Mouse (Mus musculus): ENCODE measurements at regions not wholly inside any gene's neighbourhood (a gene's known extent, or its start where the extent isn't known, plus 50 kb on each side); places are given as distances from the start of the nearest gene placed in this dataset.

GRCm38 (mm10) chr10:16507681-16508080 lies 1215.3 kb upstream of the Cited2 start:
- Histone ChIP-seq H3K27ac (ENCODE audit: control insufficient read depth, insufficient read depth, low read depth, low read length, poor library complexity) (no peak overlapping the region), H3K4me3 (replicated peaks; ENCODE audit: control insufficient read depth, low read depth, low read length) (no peak overlapping the region), H3K4me1 (ENCODE audit: control insufficient read depth, insufficient read depth, low read length) (no peaks in the 10 kb centered on the region)
- no peak for TF ChIP-seq CTCF (IDR thresholded peaks at IDR 0.05; ENCODE audit: control insufficient read depth, insufficient read depth, low read length)
- no peak for TF ChIP-seq POLR2A (IDR thresholded peaks at IDR 0.05; ENCODE audit: borderline replicate concordance, control insufficient read depth, low read depth, low read length)
- WGBS: 82% methylated on average over 2 of the region's 2 CpGs

GRCm38 (mm10) chr10:16508161-16508560 lies 1214.9 kb upstream of the Cited2 start:
- no peak overlapping the region for H3K27ac ChIP-seq (ENCODE audit: control insufficient read depth, insufficient read depth, low read depth, low read length, poor library complexity)
- TF ChIP-seq POLR2A (IDR thresholded peaks at IDR 0.05; ENCODE audit: borderline replicate concordance, control insufficient read depth, low read depth, low read length) (no peak), CTCF (IDR thresholded peaks at IDR 0.05; ENCODE audit: control insufficient read depth, insufficient read depth, low read length) (no peak)
- 71% methylated on average over 6 of the region's 6 CpGs for whole genome bisulfite sequencing
- H3K4me1 ChIP-seq (ENCODE audit: control insufficient read depth, insufficient read depth, low read length): no peaks in the 10 kb centered on the region
- H3K4me3 ChIP-seq (replicated peaks; ENCODE audit: control insufficient read depth, low read depth, low read length): no peak overlapping the region

- no peaks in the 10 kb centered on the region for H3K4me1 ChIP-seq (ENCODE audit: control insufficient read depth, insufficient read depth, low read length)
- H3K4me3 ChIP-seq (replicated peaks; ENCODE audit: control insufficient read depth, low read depth, low read length): no peak overlapping the region
- no peak overlapping the region for H3K27ac ChIP-seq (ENCODE audit: control insufficient read depth, insufficient read depth, low read depth, low read length, poor library complexity)
- no peak for TF ChIP-seq CTCF (IDR thresholded peaks at IDR 0.05; ENCODE audit: control insufficient read depth, insufficient read depth, low read length)
- TF ChIP-seq POLR2A (IDR thresholded peaks at IDR 0.05; ENCODE audit: borderline replicate concordance, control insufficient read depth, low read depth, low read length): no peak
- WGBS: 84% methylated on average over 2 of the region's 2 CpGs
Measured at GRCm38 (mm10) chr10:16514656-16515055, 1208.4 kb upstream of the Cited2 start.

- TF ChIP-seq CTCF (IDR thresholded peaks at IDR 0.05; ENCODE audit: control insufficient read depth, insufficient read depth, low read length): no peak
- no peak for TF ChIP-seq POLR2A (IDR thresholded peaks at IDR 0.05; ENCODE audit: borderline replicate concordance, control insufficient read depth, low read depth, low read length)
- Histone ChIP-seq H3K4me1 (ENCODE audit: control insufficient read depth, insufficient read depth, low read length) (no peaks in the 10 kb centered on the region), H3K4me3 (replicated peaks; ENCODE audit: control insufficient read depth, low read depth, low read length) (no peak overlapping the region), H3K27ac (ENCODE audit: control insufficient read depth, insufficient read depth, low read depth, low read length, poor library complexity) (no peak overlapping the region)
Measured at GRCm38 (mm10) chr10:16521895-16522294, 1201.1 kb upstream of the Cited2 start.

- WGBS: 75% methylated on average over 1 of the region's 1 CpGs
- TF ChIP-seq CTCF (IDR thresholded peaks at IDR 0.05; ENCODE audit: control insufficient read depth, insufficient read depth, low read length) (no peak), POLR2A (IDR thresholded peaks at IDR 0.05; ENCODE audit: borderline replicate concordance, control insufficient read depth, low read depth, low read length) (no peak)
Measured at GRCm38 (mm10) chr10:16524101-16524500, 1198.9 kb upstream of the Cited2 start.

GRCm38 (mm10) chr10:16527693-16528092 lies 1195.3 kb upstream of the Cited2 start:
- no peak overlapping the region for H3K4me3 ChIP-seq (replicated peaks; ENCODE audit: control insufficient read depth, low read depth, low read length)
- TF ChIP-seq CTCF (IDR thresholded peaks at IDR 0.05; ENCODE audit: control insufficient read depth, insufficient read depth, low read length): no peak
- TF ChIP-seq POLR2A (IDR thresholded peaks at IDR 0.05; ENCODE audit: borderline replicate concordance, control insufficient read depth, low read depth, low read length): no peak
- H3K4me1 ChIP-seq (ENCODE audit: control insufficient read depth, insufficient read depth, low read length): no peaks in the 10 kb centered on the region
- WGBS: 67% methylated on average over 1 of the region's 1 CpGs
- H3K27ac ChIP-seq (ENCODE audit: control insufficient read depth, insufficient read depth, low read depth, low read length, poor library complexity): no peak overlapping the region

More at GRCm38 (mm10) chr10:16524101-16524500, 1198.9 kb upstream of the Cited2 start:
- H3K4me3 ChIP-seq (replicated peaks; ENCODE audit: control insufficient read depth, low read depth, low read length): no peak overlapping the region
- H3K27ac ChIP-seq (ENCODE audit: control insufficient read depth, insufficient read depth, low read depth, low read length, poor library complexity): no peak overlapping the region
- H3K4me1 ChIP-seq (ENCODE audit: control insufficient read depth, insufficient read depth, low read length): no peaks in the 10 kb centered on the region

- H3K27ac ChIP-seq (ENCODE audit: control insufficient read depth, insufficient read depth, low read depth, low read length, poor library complexity): no peak overlapping the region
- H3K4me3 ChIP-seq (replicated peaks; ENCODE audit: control insufficient read depth, low read depth, low read length): no peak overlapping the region
- H3K4me1 ChIP-seq (ENCODE audit: control insufficient read depth, insufficient read depth, low read length): no peaks in the 10 kb centered on the region
- TF ChIP-seq CTCF (IDR thresholded peaks at IDR 0.05; ENCODE audit: control insufficient read depth, insufficient read depth, low read length) (no peak), POLR2A (IDR thresholded peaks at IDR 0.05; ENCODE audit: borderline replicate concordance, control insufficient read depth, low read depth, low read length) (no peak)
- 72% methylated on average over 3 of the region's 3 CpGs for WGBS
Measured at GRCm38 (mm10) chr10:16537660-16538059, 1185.4 kb upstream of the Cited2 start.

- no peak for TF ChIP-seq POLR2A (IDR thresholded peaks at IDR 0.05; ENCODE audit: borderline replicate concordance, control insufficient read depth, low read depth, low read length)
- no peaks in the 10 kb centered on the region for H3K4me1 ChIP-seq (ENCODE audit: control insufficient read depth, insufficient read depth, low read length)
- H3K4me3 ChIP-seq (replicated peaks; ENCODE audit: control insufficient read depth, low read depth, low read length): no peak overlapping the region
- WGBS: 65% methylated on average over 1 of the region's 1 CpGs
- H3K27ac ChIP-seq (ENCODE audit: control insufficient read depth, insufficient read depth, low read depth, low read length, poor library complexity): no peak overlapping the region
Measured at GRCm38 (mm10) chr10:16538379-16538778, 1184.6 kb upstream of the Cited2 start.

GRCm38 (mm10) chr10:16545445-16545844 lies 1177.6 kb upstream of the Cited2 start:
- Histone ChIP-seq H3K27ac (ENCODE audit: control insufficient read depth, insufficient read depth, low read depth, low read length, poor library complexity) (no peak overlapping the region), H3K4me1 (ENCODE audit: control insufficient read depth, insufficient read depth, low read length) (no peaks in the 10 kb centered on the region), H3K4me3 (replicated peaks; ENCODE audit: control insufficient read depth, low read depth, low read length) (no peak overlapping the region)
- 86% methylated on average over 1 of the region's 1 CpGs for WGBS
- TF ChIP-seq CTCF (IDR thresholded peaks at IDR 0.05; ENCODE audit: control insufficient read depth, insufficient read depth, low read length): no peak
- TF ChIP-seq POLR2A (IDR thresholded peaks at IDR 0.05; ENCODE audit: borderline replicate concordance, control insufficient read depth, low read depth, low read length): no peak

Measured in bone marrow, adult 2 months (tissue).